Mouse (Mus musculus) retina, adult 2 months (tissue): ENCODE measurements at regions not wholly inside any gene's neighbourhood (a gene's known extent, or its start where the extent isn't known, plus 50 kb on each side); places are given as distances from the start of the nearest gene placed in this dataset.

Experiments used
- DNase-seq: peaks from one replicate; pipeline ENCODE4 v3.0.0-alpha.2; 2012; ENCODE audit warnings: low read depth, low spot score

- no peak for DNase-seq
Measured at GRCm38 (mm10) chr1:194878440-194878839, 60.2 kb upstream of the Cd34 start.

GRCm38 (mm10) chr1:194879324-194880233, 59.0 kb upstream of the Cd34 start:
- DNase-seq: peak; percentile 73

GRCm38 (mm10) chr1:194881556-194882223, 56.9 kb upstream of the Cd34 start:
- no peak for DNase-seq

GRCm38 (mm10) chr1:194885071-194885686, 53.4 kb upstream of the Cd34 start:
- no peak for DNase-seq

GRCm38 (mm10) chr1:194885687-194886077, 52.9 kb upstream of the Cd34 start:
- no peak for DNase-seq
